Mouse (Mus musculus) MEL (cell line): ENCODE results near the gene Actn2.

Source experiments
- BHLHE40 ChIP-seq: IDR thresholded peaks from 2 replicates; pipeline ENCODE4 v1.6.1; 2012; ENCODE audit warnings: low read depth, mild to moderate bottlenecking, inconsistent platforms, low read length, improper control_type of control experiment, borderline replicate concordance
- CTCF ChIP-seq, 3 experiments: IDR thresholded peaks in 2 of 3; conservative IDR thresholded peaks in 1 of 3; 2 replicates each; pipeline ENCODE4 v1.5.1; 2011 to 2012; ENCODE audit warnings: low read length in 3 of 3, low read depth in 2 of 3, mild to moderate bottlenecking in 2 of 3, improper control_type of control experiment in 1 of 3, inconsistent platforms in 1 of 3, mixed read lengths in 1 of 3, moderate library complexity in 1 of 3; ENCODE audit not compliant: control insufficient read depth in 1 of 3, insufficient read depth in 1 of 3, poor library complexity in 1 of 3, severe bottlenecking in 1 of 3
- EP300 ChIP-seq, 2 experiments: IDR thresholded peaks; 2 replicates each; pipeline ENCODE4 v1.6.1; 2011; ENCODE audit warnings: improper control_type of control experiment in 2 of 2, low read length in 2 of 2, low read depth in 1 of 2, mild to moderate bottlenecking in 1 of 2
- GATA1 ChIP-seq: IDR thresholded peaks from 2 replicates; pipeline ENCODE4 v1.6.1; 2011; ENCODE audit warnings: low read depth, low read length, improper control_type of control experiment
- MAX ChIP-seq: IDR thresholded peaks from 2 replicates; pipeline ENCODE4 v1.6.1; 2011; ENCODE audit warnings: low read length, improper control_type of control experiment
- MAZ ChIP-seq: IDR thresholded peaks from 2 replicates; pipeline ENCODE4 v1.6.1; 2012; ENCODE audit warnings: low read depth, mild to moderate bottlenecking, inconsistent platforms, low read length, improper control_type of control experiment
- MYB ChIP-seq: IDR thresholded peaks from 2 replicates; pipeline ENCODE4 v1.6.1; 2011; ENCODE audit warnings: mild to moderate bottlenecking, low read depth, low read length, improper control_type of control experiment
- POLR2A ChIP-seq, 2 experiments: IDR thresholded peaks; 2 replicates each; pipeline ENCODE4 v1.6.1; 2011 to 2012; ENCODE audit warnings: low read length in 2 of 2, mild to moderate bottlenecking in 2 of 2, control low read depth in 1 of 2, improper control_type of control experiment in 1 of 2, low read depth in 1 of 2, moderate library complexity in 1 of 2; ENCODE audit not compliant: control insufficient read depth in 1 of 2, insufficient read depth in 1 of 2, poor library complexity in 1 of 2
- POLR2AphosphoS2 ChIP-seq: IDR thresholded peaks from 2 replicates; pipeline ENCODE4 v1.6.1; 2011; ENCODE audit warnings: low read length, improper control_type of control experiment
- TBP ChIP-seq: IDR thresholded peaks from 2 replicates; pipeline ENCODE4 v1.8.0; 2011; ENCODE audit warnings: low read depth, low read length, improper control_type of control experiment
- TCF12 ChIP-seq: IDR thresholded peaks from 2 replicates; pipeline ENCODE4 v1.6.1; 2014; ENCODE audit warnings: low read depth, mild to moderate bottlenecking, inconsistent platforms, low read length, improper control_type of control experiment, moderate library complexity
- UBTF ChIP-seq: IDR thresholded peaks from 2 replicates; pipeline ENCODE4 v1.6.1; 2012; ENCODE audit warnings: low read depth, mild to moderate bottlenecking, inconsistent platforms, low read length, improper control_type of control experiment, moderate library complexity, borderline replicate concordance; ENCODE audit not compliant: insufficient read depth

- TF ChIP-seq CTCF (IDR thresholded peaks at IDR 0.05 in 2 of 3, conservative IDR thresholded peaks at IDR 0.05 in 1 of 3; ENCODE audit: control insufficient read depth in 1 of 3, insufficient read depth in 1 of 3, low read depth in 2 of 3, low read length in 3 of 3, poor library complexity in 1 of 3, severe bottlenecking in 1 of 3): no peak
- TF ChIP-seq MAZ: no peak
- no peak for TF ChIP-seq UBTF
- TF ChIP-seq TCF12: no peak
- no peak for TF ChIP-seq GATA1
- TF ChIP-seq POLR2A (IDR thresholded peaks at IDR 0.05; ENCODE audit: control insufficient read depth in 1 of 2, insufficient read depth in 1 of 2, low read depth in 1 of 2, low read length in 2 of 2, poor library complexity in 1 of 2): no peak
- no peak for TF ChIP-seq POLR2AphosphoS2
- TF ChIP-seq MYB: no peak
- no peak for TF ChIP-seq EP300 (IDR thresholded peaks at IDR 0.05; ENCODE audit: low read depth in 1 of 2, low read length in 2 of 2)
- no peak for TF ChIP-seq BHLHE40
- no peak for TF ChIP-seq TBP
- no peak for TF ChIP-seq MAX
Observed at GRCm38 (mm10) chr13:12243991-12244390, 96.6 kb downstream of the Actn2 start.
